Mouse (Mus musculus) myocyte (in vitro differentiated cells): ENCODE results near the gene Zbtb9. TPM values are rescaled to one million over a fixed set of nuclear protein-coding genes. Genes with fewer than 3 reads are reported as not detected.

Experiments used
- H3K27me3 ChIP-seq: one replicate; pipeline ENCODE4 v1.6.1; 2011; ENCODE audit not compliant: control insufficient read depth, insufficient read depth, insufficient read length
- H3K36me3 ChIP-seq: one replicate; pipeline ENCODE4 v1.6.1; 2011; ENCODE audit not compliant: control insufficient read depth, insufficient read depth
- H3K4me2 ChIP-seq: one replicate; pipeline ENCODE4 v1.6.1; 2011; ENCODE audit warnings: low read depth, control low read depth
- H3K4me3 ChIP-seq: one replicate; pipeline ENCODE4 v1.5.1; 2011; ENCODE audit warnings: mild to moderate bottlenecking, control low read depth, moderate library complexity
- H3K79me2 ChIP-seq: one replicate; pipeline ENCODE4 v1.6.1; 2011; ENCODE audit not compliant: control insufficient read depth, insufficient read depth
- H3ac ChIP-seq: one replicate; pipeline ENCODE4 v1.6.1; 2011; ENCODE audit not compliant: control insufficient read depth, insufficient read length
- CEBPB ChIP-seq: IDR thresholded peaks from 2 replicates; pipeline ENCODE4 v1.6.1; 2011; ENCODE audit warnings: mild to moderate bottlenecking, moderate library complexity; ENCODE audit not compliant: poor library complexity, insufficient read depth, severe bottlenecking
- E2F4 ChIP-seq: IDR thresholded peaks from one replicate; pipeline ENCODE4 v1.6.1; 2011; ENCODE audit warnings: mild to moderate bottlenecking, control low read depth, moderate library complexity; ENCODE audit not compliant: insufficient read depth
- MAX ChIP-seq: IDR thresholded peaks from one replicate; pipeline ENCODE4 v1.6.1; 2011; ENCODE audit warnings: low read depth, mild to moderate bottlenecking, control low read depth
- MYOD1 ChIP-seq, 3 experiments: IDR thresholded peaks; one replicate each; pipeline ENCODE4 v1.6.1; 2011; ENCODE audit warnings: control low read depth in 2 of 3, low read depth in 2 of 3, mild to moderate bottlenecking in 2 of 3, moderate library complexity in 1 of 3; ENCODE audit not compliant: insufficient read length in 2 of 3, control insufficient read depth in 1 of 3
- MYOG ChIP-seq, 3 experiments: IDR thresholded peaks; one replicate each; pipeline ENCODE4 v1.6.1; 2011; ENCODE audit warnings: control low read depth in 2 of 3, low read depth in 2 of 3, mild to moderate bottlenecking in 2 of 3; ENCODE audit not compliant: insufficient read length in 2 of 3, control insufficient read depth in 1 of 3, insufficient read depth in 1 of 3
- POLR2A ChIP-seq: IDR thresholded peaks from one replicate; pipeline ENCODE4 v1.6.1; 2011; ENCODE audit warnings: low read depth, mild to moderate bottlenecking, control low read depth, moderate library complexity; ENCODE audit not compliant: insufficient read length
- POLR2AphosphoS2 ChIP-seq: IDR thresholded peaks from one replicate; pipeline ENCODE4 v1.6.1; 2011; ENCODE audit warnings: low read depth, control low read depth; ENCODE audit not compliant: insufficient read length
- REST ChIP-seq: IDR thresholded peaks from one replicate; pipeline ENCODE4 v1.6.1; 2011; ENCODE audit warnings: mild to moderate bottlenecking, control low read depth, moderate library complexity; ENCODE audit not compliant: insufficient read depth, insufficient read length
- SRF ChIP-seq: IDR thresholded peaks from one replicate; pipeline ENCODE4 v1.6.1; 2011; ENCODE audit warnings: low read depth; ENCODE audit not compliant: control insufficient read depth, insufficient read length
- TCF12 ChIP-seq: IDR thresholded peaks from one replicate; pipeline ENCODE4 v1.6.1; 2011; ENCODE audit warnings: mild to moderate bottlenecking, control low read depth; ENCODE audit not compliant: poor library complexity, insufficient read depth, severe bottlenecking
- TCF3 ChIP-seq: IDR thresholded peaks from one replicate; pipeline ENCODE4 v1.6.1; 2011; ENCODE audit warnings: low read depth, control low read depth; ENCODE audit not compliant: insufficient read length
- USF1 ChIP-seq: IDR thresholded peaks from one replicate; pipeline ENCODE4 v1.6.1; 2011; ENCODE audit warnings: low read depth, mild to moderate bottlenecking, control low read depth, moderate library complexity
- polyA plus RNA-seq: library from polyadenylated mRNA; unstranded; fragments of >200 nt; fragmentation: generic; extraction: Trizol; gene quantifications from one replicate; pipeline ENCODE4 v1.2.1, GENCODE M21; 2012; ENCODE audit warnings: missing spikeins

Zbtb9 gene
- polyA plus RNA-seq, 1 experiment = 8.8 TPM

- no peak overlapping the region for H3ac ChIP-seq
- H3K4me2 ChIP-seq = peak overlapping the region; percentile 90
- H3K79me2 ChIP-seq = no peaks in the 10 kb centered on the region
- no peaks in the 10 kb centered on the region for H3K27me3 ChIP-seq
- H3K4me3 ChIP-seq = peak overlapping the region; percentile 37
- TF ChIP-seq POLR2A = peak; percentile 7
- no peak for TF ChIP-seq E2F4
- H3K36me3 ChIP-seq = no peaks in the 10 kb centered on the region
These were observed 77.9 kb downstream of the Zbtb9 start for GRCm38 (mm10) chr17:27050853-27051252.

- H3K79me2 ChIP-seq = no peaks in the 10 kb centered on the region
- H3K36me3 ChIP-seq = no peaks in the 10 kb centered on the region
- no peak overlapping the region for H3ac ChIP-seq
- no peaks in the 10 kb centered on the region for H3K27me3 ChIP-seq
- TF ChIP-seq TCF3 (peak; percentile 68), SRF (no peak), MYOG (IDR thresholded peaks at IDR 0.05; ENCODE audit: control insufficient read depth in 1 of 3, insufficient read depth in 1 of 3, insufficient read length in 2 of 3, low read depth in 2 of 3) (peak; percentile 79 to 97 (median 82)), MYOD1 (IDR thresholded peaks at IDR 0.05; ENCODE audit: control insufficient read depth in 1 of 3, insufficient read length in 2 of 3, low read depth in 2 of 3) (peak in 2 of 3 experiments; percentile 70 to 92), CEBPB (0 out of 2 replicates have a peak, but pooled peaks have one; percentile 6), MAX (no peak), REST (no peak), POLR2A (peak; percentile 83), E2F4 (no peak), USF1 (no peak), POLR2AphosphoS2 (peak; percentile 86), TCF12 (peak; percentile 68)
- H3K4me2 ChIP-seq = peak overlapping the region; percentile 90
- peak overlapping the region; percentile 37 for H3K4me3 ChIP-seq
These were observed 78.5 kb downstream of the Zbtb9 start for GRCm38 (mm10) chr17:27051514-27051913.

DNA sequence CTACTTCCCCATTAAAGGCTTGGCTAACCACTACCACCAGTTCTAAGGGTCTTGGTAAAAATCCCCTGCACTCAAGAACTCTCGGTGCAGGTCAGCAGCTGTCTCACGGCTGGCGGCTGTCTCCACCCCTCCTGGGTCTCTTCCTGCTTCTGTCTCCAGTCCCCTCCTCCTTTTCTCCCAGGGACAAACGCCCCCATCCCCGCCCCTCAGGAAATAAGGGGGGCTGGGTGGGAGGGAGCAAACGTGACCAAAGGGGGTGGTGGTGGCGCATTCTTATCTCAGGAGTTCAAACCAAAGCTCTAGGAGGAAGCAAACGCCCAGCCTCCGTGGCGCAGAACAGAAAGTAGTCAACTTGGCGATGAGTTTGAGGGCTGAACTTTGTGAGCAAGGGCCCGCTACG, 83.2 kb downstream of the Zbtb9 start:
- Histone ChIP-seq H3K4me3 (peak overlapping the region; percentile 42), H3K36me3 (no peaks in the 10 kb centered on the region), H3K79me2 (peaks cover 24% of the 10 kb centered on the region), H3ac (peak overlapping the region; percentile 58), H3K27me3 (no peaks in the 10 kb centered on the region), H3K4me2 (peak overlapping the region; percentile 97)
- TF ChIP-seq MYOD1 (IDR thresholded peaks at IDR 0.05; ENCODE audit: control insufficient read depth in 1 of 3, insufficient read length in 2 of 3, low read depth in 2 of 3) = peak in 1 of 3 experiments; percentile 66
- peak; percentile 25 for TF ChIP-seq POLR2A
- TF ChIP-seq TCF12 = no peak
- no peak for TF ChIP-seq POLR2AphosphoS2
- TF ChIP-seq CEBPB = no peak
- peak in 1 of 3 experiments; percentile 56 for TF ChIP-seq MYOG (IDR thresholded peaks at IDR 0.05; ENCODE audit: control insufficient read depth in 1 of 3, insufficient read depth in 1 of 3, insufficient read length in 2 of 3, low read depth in 2 of 3)

DNA sequence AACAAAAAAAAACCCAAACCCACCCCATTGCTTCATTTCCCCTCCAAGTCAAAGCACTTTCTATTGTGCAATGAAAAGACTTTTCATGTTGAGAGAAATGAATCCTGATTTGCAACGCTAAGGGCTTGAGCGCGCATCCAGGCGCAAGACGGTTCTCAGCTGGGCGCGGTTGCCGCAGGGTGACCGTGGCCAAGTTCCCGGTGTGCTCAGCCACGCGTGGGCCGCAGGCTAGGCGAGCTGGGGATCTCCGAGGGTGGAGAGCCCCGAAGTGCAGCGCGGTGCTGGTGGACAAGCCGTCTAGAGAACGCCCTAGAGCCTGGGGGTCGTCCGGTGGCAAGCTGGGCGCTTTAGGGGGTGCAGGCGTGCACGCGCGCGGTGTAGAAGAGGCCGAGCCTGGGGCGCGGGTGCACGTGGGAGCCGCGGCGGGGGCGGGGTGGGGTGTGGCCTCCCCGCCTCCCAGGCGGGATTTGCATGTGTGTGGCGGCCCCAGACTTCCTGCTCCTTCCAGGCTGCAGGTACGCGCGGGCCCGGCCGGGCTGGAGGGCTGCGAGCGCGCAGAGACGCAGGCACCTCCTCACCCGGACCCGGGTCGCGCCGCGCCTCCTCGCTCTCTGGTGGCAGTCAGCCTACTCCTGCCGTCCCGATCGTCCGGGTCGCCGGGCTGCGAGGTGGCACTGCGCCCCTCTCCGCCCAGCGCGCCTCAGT, 84.0 kb downstream of the Zbtb9 start, which contains the start of gene Itpr3:
Gene Itpr3, plus strand, starts transcription at position 493 of the 705 bp plus-strand sequence.
- Histone ChIP-seq H3K79me2 (peaks cover 24% of the 10 kb centered on the region), H3ac (peak within 1 kb of the TSS; percentile 58), H3K4me2 (peak within 1 kb of the TSS; percentile 97), H3K36me3 (no peaks in the 10 kb centered on the region), H3K27me3 (no peaks in the 10 kb centered on the region), H3K4me3 (peak within 1 kb of the TSS; percentile 42)
- TF ChIP-seq USF1 (no peak), TCF12 (no peak), CEBPB (no peak), REST (no peak), MYOD1 (IDR thresholded peaks at IDR 0.05; ENCODE audit: control insufficient read depth in 1 of 3, insufficient read length in 2 of 3, low read depth in 2 of 3) (peak in 1 of 3 experiments; percentile 5), POLR2AphosphoS2 (peak; percentile 72), E2F4 (no peak), MYOG (IDR thresholded peaks at IDR 0.05; ENCODE audit: control insufficient read depth in 1 of 3, insufficient read depth in 1 of 3, insufficient read length in 2 of 3, low read depth in 2 of 3) (peak in 1 of 3 experiments; percentile 17), POLR2A (peak; percentile 78)

- peak overlapping the region; percentile 97 for H3K4me2 ChIP-seq
- peak overlapping the region; percentile 58 for H3ac ChIP-seq
- peak overlapping the region; percentile 42 for H3K4me3 ChIP-seq
- H3K36me3 ChIP-seq = no peaks in the 10 kb centered on the region
- TF ChIP-seq MYOG (IDR thresholded peaks at IDR 0.05; ENCODE audit: control insufficient read depth in 1 of 3, insufficient read depth in 1 of 3, insufficient read length in 2 of 3, low read depth in 2 of 3) = no peak
- no peak for TF ChIP-seq SRF
- no peak for TF ChIP-seq TCF3
- TF ChIP-seq POLR2A = no peak
- TF ChIP-seq TCF12 = no peak
- TF ChIP-seq MAX = no peak
- TF ChIP-seq CEBPB = no peak
- no peak for TF ChIP-seq POLR2AphosphoS2
- TF ChIP-seq MYOD1 (IDR thresholded peaks at IDR 0.05; ENCODE audit: control insufficient read depth in 1 of 3, insufficient read length in 2 of 3, low read depth in 2 of 3) = no peak
- TF ChIP-seq USF1 = no peak
- no peak for TF ChIP-seq E2F4
- peaks cover 31% of the 10 kb centered on the region for H3K79me2 ChIP-seq
- no peaks in the 10 kb centered on the region for H3K27me3 ChIP-seq
These were observed 84.6 kb downstream of the Zbtb9 start for GRCm38 (mm10) chr17:27057517-27058055.
